Mouse (Mus musculus): Measurements from ENCODE around the gene Nfxl1.
"Not testable (repeated sequence)": the region's sequence is repeated elsewhere in the genome, so short reads cannot be mapped to it uniquely, and the experiment has no call there.

Gene Nfxl1

GRCm38 (mm10) chr5:72559544-72560049 is at the start of gene Nfxl1:
Gene Nfxl1, minus strand, starts transcription at chr5:72559684.
- peak; percentile 97 for DNase-seq (ENCODE audit: low spot score)

GRCm38 (mm10) chr5:72603138-72603537 is 43.7 kb upstream of the Nfxl1 start:
- DNase-seq (ENCODE audit: low spot score): no peak

GRCm38 (mm10) chr5:72601006-72601405 is 41.5 kb upstream of the Nfxl1 start:
- peak; percentile 29 for DNase-seq (ENCODE audit: low spot score)

- no peak for DNase-seq (ENCODE audit: low spot score)
Measured at GRCm38 (mm10) chr5:72587192-72587681, 27.8 kb upstream of the Nfxl1 start, which contains the start of gene Gm5868. Gene Gm5868, minus strand, starts transcription at chr5:72587551.

GRCm38 (mm10) chr5:72586667-72587191 is 27.2 kb upstream of the Nfxl1 start:
- not testable (repeated sequence) for DNase-seq (ENCODE audit: low spot score)

DNA sequence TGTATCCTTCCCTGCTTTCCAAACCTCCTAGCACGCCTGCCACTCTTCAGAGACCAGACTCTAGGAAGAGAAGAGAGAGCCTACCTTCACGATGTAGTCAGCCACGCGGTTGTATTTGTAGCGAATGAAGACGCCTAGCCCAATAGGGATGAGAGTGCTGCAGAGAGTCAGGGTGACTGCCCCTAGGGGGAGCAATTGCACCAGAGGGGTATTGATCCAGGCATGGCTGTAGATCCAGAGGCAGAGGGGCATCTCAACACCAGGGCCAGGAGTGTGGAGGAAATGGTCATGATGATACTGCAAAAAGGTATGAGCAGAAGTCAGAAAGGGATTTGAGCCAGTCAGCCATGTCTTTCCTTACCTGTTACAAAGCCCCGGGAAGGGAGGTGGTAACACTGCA is 26.6 kb upstream of the Nfxl1 start:
- not testable (repeated sequence) for DNase-seq (ENCODE audit: low spot score)

GRCm38 (mm10) chr5:72580970-72581332 is 21.5 kb upstream of the Nfxl1 start, which contains the start of gene Zar1:
Gene Zar1, minus strand, starts transcription at chr5:72581254.
- DNase-seq (ENCODE audit: low spot score): not testable (repeated sequence)

- DNase-seq (ENCODE audit: low spot score): not testable (repeated sequence)
Measured at GRCm38 (mm10) chr5:72580088-72580969, 20.8 kb upstream of the Nfxl1 start.

DNA sequence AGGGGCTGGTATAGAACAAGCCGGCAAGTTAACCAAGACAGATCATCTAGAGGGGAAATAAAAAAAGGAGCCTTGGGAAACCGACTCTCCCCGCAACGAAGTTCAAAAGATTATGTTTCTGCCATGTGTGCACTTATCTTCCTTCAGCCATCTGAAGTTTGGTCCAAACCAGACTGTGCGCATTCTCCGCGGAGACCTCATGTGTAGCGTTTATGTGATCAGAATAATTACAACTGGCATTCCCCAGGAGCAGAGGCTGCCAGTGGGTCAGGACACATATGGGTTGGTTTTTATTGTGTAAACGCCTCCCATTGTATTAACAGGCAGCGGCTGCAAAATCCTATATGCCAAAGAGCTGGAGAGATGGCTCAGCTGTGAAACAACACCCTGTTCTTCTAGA is 20.1 kb upstream of the Nfxl1 start:
- DNase-seq (ENCODE audit: low spot score): not testable (repeated sequence)

GRCm38 (mm10) chr5:72565621-72566020 is 6.1 kb upstream of the Nfxl1 start:
- DNase-seq (ENCODE audit: low spot score): no peak

- not testable (repeated sequence) for DNase-seq (ENCODE audit: low spot score)
Measured at GRCm38 (mm10) chr5:72563183-72563582, 3.7 kb upstream of the Nfxl1 start.

GRCm38 (mm10) chr5:72560976-72561628 is 1.6 kb upstream of the Nfxl1 start:
- no peak for DNase-seq (ENCODE audit: low spot score)

- peak; percentile 79 for DNase-seq (ENCODE audit: low spot score)
Measured at GRCm38 (mm10) chr5:72558716-72559526, 563 bp downstream of the Nfxl1 start.

DNA sequence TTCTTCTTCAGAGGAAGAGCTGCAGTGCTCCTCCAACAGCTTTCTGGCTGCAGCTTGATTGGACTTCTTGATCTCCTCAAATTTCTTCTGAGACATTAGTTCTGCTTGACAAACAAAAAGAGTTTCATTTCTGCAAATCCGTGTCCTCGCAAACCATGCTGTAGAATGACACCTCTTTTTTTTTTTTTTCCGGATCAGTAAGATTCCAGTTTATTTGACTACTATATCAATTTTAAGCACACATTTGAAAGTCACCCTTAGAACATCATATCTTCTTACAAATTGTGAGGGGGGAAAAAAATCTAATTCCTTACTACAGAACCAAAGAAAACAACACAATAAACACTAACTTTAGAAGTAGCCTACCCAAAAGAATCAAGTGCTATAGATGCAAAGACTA is 3.2 kb downstream of the Nfxl1 start:
- DNase-seq (ENCODE audit: low spot score): no peak

DNA sequence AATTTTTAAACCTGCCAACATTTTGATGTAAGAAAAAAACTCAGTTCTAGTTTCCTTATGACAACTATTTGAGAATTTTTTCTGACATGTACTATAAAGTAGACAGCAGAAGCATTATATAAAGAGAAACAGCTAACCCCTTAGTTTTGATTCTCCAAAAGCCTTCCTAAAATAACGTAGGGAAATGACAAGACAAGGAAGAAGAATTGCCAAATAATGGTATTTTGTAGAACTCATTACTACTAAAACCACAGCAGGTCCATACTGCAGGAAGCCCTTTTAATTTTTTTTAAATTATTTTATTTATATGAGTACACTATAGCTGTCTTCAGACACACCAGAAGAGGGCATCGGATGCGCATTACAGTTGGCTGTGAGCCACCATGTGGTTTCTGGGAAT is 8.3 kb downstream of the Nfxl1 start:
- DNase-seq (ENCODE audit: low spot score): no peak

DNA sequence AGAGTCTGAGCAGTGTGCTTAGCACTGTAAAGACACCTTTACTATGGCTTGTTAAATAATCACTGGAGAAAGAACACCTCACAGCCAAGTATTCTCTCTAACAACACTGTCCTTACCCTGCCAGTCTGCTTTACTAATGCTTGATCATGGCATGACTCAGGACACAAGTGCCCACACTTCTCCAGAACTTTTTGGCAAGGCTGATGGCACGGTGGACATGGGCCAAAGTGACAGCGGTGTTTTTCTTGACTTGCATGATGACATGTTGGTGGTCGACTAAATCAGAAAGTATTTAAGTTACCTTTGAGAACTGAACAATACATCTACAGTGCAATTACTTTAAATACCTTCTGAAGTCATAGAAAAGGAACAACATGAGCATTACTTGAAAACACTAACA is 30.6 kb downstream of the Nfxl1 start:
- no peak for DNase-seq (ENCODE audit: low spot score)

DNA sequence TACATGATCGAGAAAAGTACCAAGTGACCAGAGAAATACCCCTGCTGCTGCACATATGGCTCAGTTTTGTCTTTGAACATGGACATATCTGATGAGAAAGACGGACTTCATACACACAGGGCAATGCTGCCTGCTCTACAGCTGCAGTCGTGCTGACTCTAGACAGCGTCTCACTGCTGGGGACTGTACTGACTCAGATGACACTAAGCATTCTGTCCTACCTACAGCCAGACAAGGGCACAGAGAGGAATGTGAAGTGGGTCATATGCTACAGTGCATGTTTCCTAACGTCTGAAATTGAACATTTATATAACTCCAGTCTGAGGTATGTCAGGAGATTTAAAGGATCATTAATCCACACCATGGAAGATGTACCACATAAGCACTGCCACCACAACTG is 45.7 kb downstream of the Nfxl1 start:
- no peak for DNase-seq (ENCODE audit: low spot score)

- no peak for DNase-seq (ENCODE audit: low spot score)
Measured at GRCm38 (mm10) chr5:72505740-72506139, 53.7 kb downstream of the Nfxl1 start.

DNA sequence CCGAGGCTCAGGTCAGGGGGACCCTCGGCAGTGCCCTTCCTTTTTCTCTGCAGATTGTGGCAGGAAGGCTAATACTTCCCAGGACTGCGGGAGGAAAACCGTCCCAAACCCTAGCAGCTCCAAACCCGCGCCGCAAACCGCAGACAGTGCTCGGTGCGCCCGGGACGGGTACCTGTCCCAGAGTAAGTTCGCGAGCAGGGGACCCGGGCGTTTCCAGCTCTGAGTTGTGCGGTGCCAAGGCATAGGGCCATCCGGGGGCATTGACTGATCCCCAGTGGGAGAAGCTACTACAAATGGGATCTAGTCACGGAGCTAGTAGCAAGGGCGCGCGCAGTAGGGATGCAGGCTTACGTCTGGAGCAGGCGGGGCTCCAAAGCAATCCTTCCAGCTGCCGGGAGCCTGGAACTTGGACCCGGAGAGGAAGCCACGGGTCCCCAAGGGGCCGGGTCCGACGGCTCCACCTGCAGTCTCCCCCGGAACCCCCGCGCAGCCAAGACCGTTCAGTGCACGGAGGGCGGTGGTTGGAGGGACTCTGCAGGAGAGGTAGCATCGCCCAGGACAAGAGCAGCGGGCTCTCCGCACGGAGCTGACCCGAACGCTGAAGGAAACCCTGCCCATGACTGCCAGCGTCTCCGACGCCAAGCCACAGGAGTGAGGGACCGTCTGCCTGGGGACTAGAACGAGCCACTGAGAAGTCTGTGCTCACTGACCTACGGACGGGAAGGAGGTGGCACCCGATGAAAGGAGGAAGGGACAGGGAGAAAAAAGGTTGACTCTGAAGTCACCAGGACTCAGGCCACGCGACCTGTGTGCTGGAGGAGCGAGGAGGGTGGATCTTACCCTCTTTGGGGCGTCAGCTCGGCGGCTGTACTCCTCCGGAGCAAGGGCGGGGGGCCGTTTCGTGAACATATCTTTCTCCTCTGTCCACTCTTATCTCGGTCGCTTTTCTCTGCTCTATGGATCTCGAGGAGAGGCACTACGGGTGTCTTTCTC is 55.7 kb downstream of the Nfxl1 start, which contains the start of gene Corin:
Corin (minus strand) TSS at position 943 of the 993 bp plus-strand sequence.
- DNase-seq (ENCODE audit: low spot score): no peak

GRCm38 (mm10) chr5:72502778-72503177 is 56.7 kb downstream of the Nfxl1 start:
- DNase-seq (ENCODE audit: low spot score): no peak
